Mouse (Mus musculus): ENCODE measurements at regions not wholly inside any gene's neighbourhood (a gene's known extent, or its start where the extent isn't known, plus 50 kb on each side); places are given as distances from the start of the nearest gene placed in this dataset.

DNA sequence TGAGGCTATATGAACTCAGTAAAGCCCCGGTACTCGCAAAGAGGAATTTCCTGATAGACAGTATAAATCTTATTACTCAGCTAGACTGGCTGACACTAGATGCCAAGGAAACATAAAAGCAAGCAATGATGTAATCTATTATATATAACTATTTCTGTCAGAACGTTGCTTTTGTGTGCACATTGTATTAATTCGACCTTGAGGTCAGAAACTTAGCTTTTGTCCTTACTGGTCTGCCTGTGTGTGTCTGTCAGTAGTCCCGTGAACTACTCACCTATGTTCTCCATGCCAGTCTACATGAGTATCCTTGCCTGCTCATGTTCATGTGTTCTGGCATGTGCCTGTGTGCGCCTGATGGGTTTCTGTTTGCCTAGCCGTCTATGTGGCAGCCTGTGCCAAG, 70.5 kb downstream of the Tmx1 start:
- DNase-seq, result no peak

GRCm38 (mm10) chr12:70524703-70525102, 71.8 kb downstream of the Tmx1 start:
- no peak for DNase-seq

- DNase-seq, result no peak
Measured at GRCm38 (mm10) chr12:70531661-70532060, 78.8 kb downstream of the Tmx1 start.

DNA sequence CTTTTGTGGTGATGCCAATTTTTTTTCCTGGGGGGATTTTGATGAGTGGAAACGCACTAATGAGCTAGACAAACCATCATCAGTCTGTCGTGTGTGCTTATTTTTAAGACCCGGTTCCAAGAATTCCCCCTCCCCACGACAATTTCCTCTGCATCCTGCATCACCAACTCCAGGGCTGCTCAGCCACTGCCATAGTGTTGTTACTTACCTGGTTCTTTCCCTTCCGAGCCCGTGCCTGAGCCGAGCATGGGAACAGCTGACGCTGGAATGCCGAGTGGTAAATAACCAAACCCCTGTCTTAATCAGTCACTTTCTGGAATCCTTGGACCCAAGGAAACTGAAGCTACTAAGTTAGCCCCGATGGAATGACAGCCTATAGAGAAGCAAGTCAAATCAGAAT, 79.3 kb downstream of the Tmx1 start:
- DNase-seq, result no peak

DNA sequence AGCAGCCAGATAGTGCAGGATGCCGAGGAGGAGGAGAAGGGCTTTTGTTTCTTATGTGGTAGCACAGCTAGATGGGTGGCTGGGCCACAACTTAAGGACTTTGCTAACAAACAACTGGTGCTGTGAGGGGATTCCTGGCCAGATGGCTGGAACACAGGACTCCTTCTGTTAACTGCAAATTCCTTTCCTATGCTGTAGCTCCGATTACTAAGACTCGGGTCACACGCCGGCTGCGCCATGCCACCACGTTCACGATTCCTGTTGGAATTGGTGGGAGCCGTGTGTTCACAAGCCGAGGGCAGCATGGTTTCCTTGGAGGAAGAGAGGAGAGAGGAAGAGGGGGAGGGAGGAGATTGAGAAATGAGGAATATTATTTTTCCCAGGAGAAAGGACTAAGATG, 79.9 kb downstream of the Tmx1 start:
- no peak for DNase-seq

- DNase-seq, result no peak
Measured at GRCm38 (mm10) chr12:70533375-70533935, 80.6 kb downstream of the Tmx1 start.

- no peak for DNase-seq
Measured at GRCm38 (mm10) chr12:70539124-70539523, 86.2 kb downstream of the Tmx1 start.

GRCm38 (mm10) chr12:70539856-70540255, 87.0 kb downstream of the Tmx1 start:
- no peak for DNase-seq

DNA sequence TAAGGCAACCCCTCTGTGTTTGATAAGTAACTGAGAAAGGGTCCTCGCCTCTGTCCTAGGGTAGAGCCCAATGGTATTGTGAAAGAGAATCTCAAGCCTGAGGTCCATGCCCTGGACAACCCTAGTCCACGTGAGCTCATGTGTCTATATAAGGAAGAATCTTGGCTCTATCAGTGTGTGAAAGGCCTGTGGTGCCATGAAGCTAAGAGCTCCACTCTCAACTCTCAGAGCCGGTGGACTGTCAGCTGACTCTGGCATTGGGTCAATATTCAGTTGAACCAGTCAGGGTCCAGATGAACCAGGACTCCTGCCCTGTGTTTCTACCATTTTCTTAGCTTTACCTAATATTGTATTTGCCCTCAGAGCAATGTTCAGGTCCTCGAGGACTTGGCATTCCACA, 88.5 kb downstream of the Tmx1 start:
- DNase-seq, result no peak

DNA sequence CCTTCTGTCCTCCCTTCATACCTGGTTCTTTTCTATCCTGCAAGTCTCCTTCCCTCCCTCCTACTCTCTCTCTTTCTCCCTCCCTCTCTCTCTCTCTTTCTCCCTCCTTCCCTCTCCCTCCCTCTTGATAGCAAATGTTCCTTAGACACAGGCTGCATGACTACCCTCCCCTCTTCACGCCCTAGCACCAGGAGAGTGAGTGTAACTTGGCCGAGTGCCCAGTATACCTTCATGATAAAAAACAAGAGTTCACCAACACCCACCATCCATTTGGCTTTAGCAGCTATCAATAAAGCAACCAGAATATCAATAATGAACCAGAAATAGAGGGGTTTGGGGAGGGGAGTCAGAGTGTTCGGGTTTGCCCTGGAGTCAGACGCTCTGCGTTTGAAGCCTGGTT, 90.4 kb downstream of the Tmx1 start:
- no peak for DNase-seq

DNA sequence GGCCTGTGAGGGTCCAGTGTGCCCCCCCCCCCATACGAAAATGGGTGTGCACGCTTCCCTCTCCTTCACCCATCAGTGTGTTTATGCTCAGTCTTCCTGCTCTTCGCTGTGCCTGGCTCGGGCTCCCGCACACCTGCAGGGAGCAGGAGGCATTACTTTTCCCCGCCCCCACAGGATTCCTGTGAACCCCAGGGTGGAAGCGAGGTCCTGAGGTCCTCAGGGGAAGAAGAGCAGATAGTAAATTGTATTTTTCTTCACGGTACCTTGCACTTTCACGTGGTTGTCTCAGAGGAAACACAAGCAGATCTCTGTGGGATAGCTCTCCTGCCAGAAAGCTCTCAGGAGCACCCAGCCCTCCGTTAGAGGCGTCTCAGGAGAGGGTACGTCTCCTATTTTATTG, 91.4 kb downstream of the Tmx1 start:
- DNase-seq, result no peak

GRCm38 (mm10) chr12:70544850-70545510, 92.1 kb downstream of the Tmx1 start:
- no peak for DNase-seq

DNA sequence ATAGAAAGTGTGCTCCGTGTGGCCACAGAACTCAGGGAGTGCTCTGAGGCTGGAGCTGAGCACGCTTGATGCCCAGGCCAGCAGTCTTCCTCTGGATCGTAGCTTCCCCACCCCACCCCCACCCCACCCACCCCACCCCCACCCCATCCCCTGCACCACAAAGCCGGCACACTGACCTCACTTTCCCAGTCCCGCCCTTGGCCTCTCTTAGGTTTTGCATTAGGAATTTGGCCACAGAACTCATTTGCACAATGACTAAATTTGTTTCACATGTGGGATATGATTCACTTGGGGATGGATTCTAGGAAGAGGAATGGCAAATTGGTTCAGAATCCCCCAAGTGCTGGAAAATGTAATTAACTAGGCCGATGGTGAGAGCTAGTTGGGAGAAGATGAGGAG, 94.3 kb downstream of the Tmx1 start:
- DNase-seq, result no peak

- no peak for DNase-seq
Measured at GRCm38 (mm10) chr12:70549296-70549695, 96.4 kb downstream of the Tmx1 start.

DNA sequence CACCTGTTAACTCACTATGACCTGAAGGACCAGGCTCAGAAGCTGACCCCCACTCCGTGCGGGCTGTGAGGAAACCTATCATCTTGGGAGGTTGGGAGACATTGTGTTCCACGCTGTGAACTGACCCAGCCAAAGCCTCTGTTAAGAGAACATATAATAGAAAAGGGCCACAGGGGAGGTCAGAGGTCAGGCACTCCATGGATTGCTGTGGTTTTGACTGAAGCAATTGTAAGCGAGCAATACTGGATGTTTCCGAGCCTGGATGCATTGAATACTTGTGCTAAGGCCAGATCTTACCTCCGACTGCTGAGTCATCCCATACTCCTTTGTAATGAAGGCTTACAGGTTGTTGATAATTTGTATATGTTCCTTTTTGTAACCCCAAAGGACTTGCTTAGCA, 101.0 kb downstream of the Tmx1 start:
- DNase-seq, result no peak

- DNase-seq, result no peak
Measured at GRCm38 (mm10) chr12:70554586-70554985, 101.7 kb downstream of the Tmx1 start.

- no peak for DNase-seq
Measured at GRCm38 (mm10) chr12:70555723-70556122, 102.8 kb downstream of the Tmx1 start.

- no peak for DNase-seq
Measured at GRCm38 (mm10) chr12:70556820-70557219, 103.9 kb downstream of the Tmx1 start.

- DNase-seq, result no peak
Measured at GRCm38 (mm10) chr12:70563446-70563845, 110.6 kb downstream of the Tmx1 start.

GRCm38 (mm10) chr12:70575665-70576064, 122.8 kb downstream of the Tmx1 start:
- no peak for DNase-seq

GRCm38 (mm10) chr12:70577769-70578168, 124.9 kb downstream of the Tmx1 start:
- DNase-seq, result no peak

DNA sequence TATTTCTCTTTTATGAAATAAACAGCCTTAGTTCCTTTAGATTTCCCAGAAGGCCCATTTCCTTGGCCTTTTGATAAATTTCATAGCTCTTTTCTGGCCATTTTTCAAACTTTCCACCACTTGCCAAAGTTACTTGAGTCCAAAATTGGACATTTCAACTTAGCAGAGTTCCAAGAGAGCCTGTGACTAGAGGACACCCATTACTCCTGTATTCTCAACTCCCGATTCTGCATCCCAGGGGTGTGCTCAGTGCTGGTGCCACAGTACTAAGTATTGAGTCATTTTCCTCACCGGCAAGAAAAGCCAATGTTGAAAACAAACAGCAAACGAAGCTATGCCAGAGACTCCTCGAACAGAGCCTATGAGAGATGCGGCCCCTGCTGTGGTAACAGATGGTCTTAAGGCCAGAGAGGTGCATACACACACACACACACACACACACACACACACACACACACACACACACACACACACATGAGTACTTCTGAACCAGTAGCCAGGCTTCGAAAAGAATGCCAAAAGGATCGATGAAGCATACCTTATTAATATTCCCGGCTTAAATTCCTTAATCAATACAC, 126.5 kb downstream of the Tmx1 start:
- no peak for DNase-seq

DNA sequence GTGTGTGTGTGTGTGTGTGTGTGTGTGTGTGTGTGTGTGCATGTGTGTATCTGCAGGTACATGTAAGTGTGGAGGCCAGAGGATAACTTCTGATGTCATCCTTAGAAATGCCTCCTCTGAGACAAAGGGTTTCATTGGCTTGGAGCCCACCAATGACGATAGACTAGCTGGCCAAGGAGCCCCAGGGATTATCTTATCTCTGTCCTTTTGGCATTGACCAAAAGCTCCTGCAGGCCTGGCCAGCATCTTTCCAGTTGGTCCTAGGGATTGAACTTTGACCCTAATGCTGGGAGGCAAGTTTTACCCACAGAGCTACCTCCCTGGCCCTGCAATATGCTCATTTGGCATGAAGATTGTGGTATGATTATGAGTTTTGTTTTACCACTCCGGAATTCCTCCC, 133.3 kb downstream of the Tmx1 start:
- DNase-seq, result no peak

DNA sequence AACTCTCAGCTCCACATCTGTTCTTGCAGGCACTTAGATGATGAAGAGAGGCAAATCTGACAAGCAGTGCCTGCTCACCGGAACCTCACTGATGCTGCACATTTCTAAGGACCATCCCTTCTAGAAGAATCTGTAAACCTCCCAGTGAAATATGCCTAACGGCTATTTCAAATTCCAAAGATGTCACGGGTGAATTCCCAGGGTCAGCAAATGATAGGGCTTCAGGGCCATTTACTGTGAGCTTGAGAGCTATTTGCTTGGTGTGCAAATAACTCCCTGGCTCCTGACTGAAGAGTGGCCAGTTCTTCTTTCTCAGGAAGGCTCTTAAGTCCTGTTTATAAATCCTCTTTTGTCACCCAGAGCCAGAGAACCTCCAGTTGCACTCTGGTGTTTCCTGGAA, 135.3 kb downstream of the Tmx1 start:
- no peak for DNase-seq

DNA sequence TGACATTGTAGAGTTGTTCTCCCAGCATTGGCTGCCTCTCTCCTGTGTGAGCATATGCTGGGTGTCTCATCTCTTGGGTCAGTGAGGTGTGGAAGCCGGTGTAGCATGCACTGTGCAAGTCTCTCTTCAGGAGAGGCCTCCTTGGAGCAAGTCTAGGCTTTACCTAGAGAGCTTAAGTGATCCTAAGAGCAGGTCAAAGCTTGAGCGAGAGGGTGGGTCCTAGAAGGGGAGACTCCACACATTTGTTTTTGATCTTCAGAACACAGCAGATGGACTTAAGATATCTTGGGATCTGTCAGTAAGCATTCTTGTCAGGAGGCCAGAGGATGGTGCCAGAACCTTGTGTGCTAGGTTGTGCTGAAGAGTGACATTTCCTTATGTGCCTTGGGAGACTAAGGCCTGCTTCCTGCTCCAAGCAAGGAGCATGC, 136.4 kb downstream of the Tmx1 start:
- DNase-seq, result no peak
